Mouse (Mus musculus) kidney, postnatal 25 days (tissue): ENCODE measurements at regions not wholly inside any gene's neighbourhood (a gene's known extent, or its start where the extent isn't known, plus 50 kb on each side); places are given as distances from the start of the nearest gene placed in this dataset.
"Not testable (repeated sequence)": the region's sequence is repeated elsewhere in the genome, so short reads cannot be mapped to it uniquely, and the experiment has no call there.

Source experiments
- DNase-seq, 2 experiments: peaks; one replicate each; pipeline ENCODE4 v3.0.0; 2021; ENCODE audit warnings: mixed read lengths in 2 of 2

- no peak for DNase-seq
These were observed 837.8 kb upstream of the Vwc2 start for GRCm38 (mm10) chr11:10276224-10276623.

DNA sequence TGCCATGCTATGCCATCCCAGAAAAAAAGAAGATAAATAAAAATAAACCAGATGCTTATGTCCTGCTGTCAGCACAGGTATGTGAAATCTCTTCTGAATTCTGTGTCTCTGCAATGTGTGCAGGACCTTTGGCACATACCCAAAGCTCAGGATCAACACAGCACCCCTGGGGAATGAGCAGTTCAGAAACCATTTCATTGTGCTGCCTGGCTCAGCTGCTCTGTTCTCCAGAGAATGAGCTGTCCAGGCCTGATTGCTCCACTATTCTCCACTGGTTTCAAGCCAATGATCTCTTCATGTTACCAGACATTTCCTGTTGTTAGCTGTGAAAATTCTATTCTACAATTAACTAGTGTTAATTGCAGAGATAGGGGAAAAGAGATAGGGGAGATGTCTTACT, 830.5 kb upstream of the Vwc2 start:
- peak in 1 of 2 experiments; percentile 33 for DNase-seq

- DNase-seq: no peak
These were observed 822.0 kb upstream of the Vwc2 start for GRCm38 (mm10) chr11:10291996-10292395.

- DNase-seq: no peak
These were observed 804.9 kb upstream of the Vwc2 start for GRCm38 (mm10) chr11:10309023-10309720.

DNA sequence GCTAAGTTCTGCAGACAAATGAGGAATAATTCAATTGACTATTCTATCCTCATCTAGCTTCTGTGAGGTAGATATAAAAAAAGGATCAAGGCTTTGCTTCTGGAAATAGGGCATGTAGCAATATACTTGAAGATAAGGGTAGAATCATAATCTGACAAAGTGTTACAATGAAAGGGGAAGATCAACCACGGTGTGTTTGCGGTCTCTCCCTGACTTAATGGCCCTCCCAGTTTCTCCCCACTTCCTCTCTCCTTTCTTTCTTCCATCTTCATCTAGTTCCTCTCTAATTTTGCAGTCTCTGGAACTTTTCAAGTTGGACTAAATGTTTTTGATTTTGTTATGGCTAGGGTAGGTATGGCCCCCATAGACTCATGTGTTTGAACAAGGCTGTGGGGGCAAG, 796.6 kb upstream of the Vwc2 start:
- DNase-seq: no peak

GRCm38 (mm10) chr11:10318048-10318759, 795.8 kb upstream of the Vwc2 start:
- no peak for DNase-seq

DNA sequence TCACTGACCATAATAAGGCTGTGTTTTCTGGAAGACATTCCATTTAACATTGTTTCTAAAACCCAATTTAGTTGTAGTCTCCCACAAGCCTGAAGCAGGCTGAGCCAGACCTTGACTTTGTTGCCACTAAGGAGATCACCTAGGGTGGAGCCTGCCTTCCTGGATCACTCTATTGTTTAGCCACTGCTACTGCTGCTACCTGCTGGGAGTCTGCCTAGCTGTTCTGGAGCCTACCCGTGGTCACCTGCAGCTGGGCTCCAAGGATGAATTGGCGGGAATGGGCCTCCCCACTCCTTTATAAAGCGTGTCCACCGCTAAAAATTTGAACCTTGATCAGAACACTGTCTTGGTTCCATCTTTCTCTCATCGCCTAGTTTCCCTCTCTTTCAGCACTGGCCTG, 783.8 kb upstream of the Vwc2 start:
- DNase-seq: not testable (repeated sequence)

DNA sequence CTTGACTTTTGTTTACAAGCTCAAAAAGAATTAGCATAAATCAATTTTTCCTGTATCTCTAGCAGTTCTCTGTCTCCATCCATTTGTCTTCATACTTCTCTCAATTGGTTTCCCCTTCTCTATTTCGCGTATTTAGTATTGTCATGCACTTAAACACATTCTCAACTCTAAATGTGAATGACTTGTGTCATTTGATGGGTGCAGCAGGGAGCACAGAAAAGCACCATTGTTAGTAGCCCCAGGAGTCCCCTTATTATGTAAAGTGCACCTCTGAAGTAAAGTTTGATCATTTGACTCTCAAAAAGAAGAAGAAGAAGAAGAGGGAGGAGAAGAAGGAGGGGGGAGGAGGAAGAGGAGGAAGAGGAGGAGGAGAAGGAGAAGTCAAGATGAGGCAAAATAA, 776.2 kb upstream of the Vwc2 start:
- DNase-seq: no peak

- DNase-seq: no peak
These were observed 741.7 kb upstream of the Vwc2 start for GRCm38 (mm10) chr11:10372340-10372739.
